Mouse (Mus musculus): Measurements from ENCODE around the gene Pa2g4.

GRCm38 (mm10) chr10:128547361-128548032, 18.3 kb downstream of the Pa2g4 start, which contains the start of gene Zc3h10:
- TF ChIP-seq UBTF (IDR thresholded peaks at IDR 0.05; ENCODE audit: borderline replicate concordance, insufficient read depth, low read depth, low read length) (no peak), POLR2A (IDR thresholded peaks at IDR 0.05; ENCODE audit: control insufficient read depth in 1 of 2, insufficient read depth in 1 of 2, low read depth in 1 of 2, low read length in 2 of 2, poor library complexity in 1 of 2) (peak; percentile 81 to 96), ZC3H11A (IDR thresholded peaks at IDR 0.05; ENCODE audit: low read depth, low read length) (no peak), USF2 (IDR thresholded peaks at IDR 0.05; ENCODE audit: borderline replicate concordance in 1 of 2, insufficient read depth in 1 of 2, low read depth in 1 of 2, low read length in 2 of 2) (no peak), CTCF (IDR thresholded peaks at IDR 0.05 in 2 of 3, conservative IDR thresholded peaks at IDR 0.05 in 1 of 3; ENCODE audit: control insufficient read depth in 1 of 3, insufficient read depth in 1 of 3, low read depth in 2 of 3, low read length in 3 of 3, poor library complexity in 1 of 3, severe bottlenecking in 1 of 3) (peak in 2 of 3 experiments; percentile 31 to 49; a peak in 4 of 6 replicates), GATA1 (IDR thresholded peaks at IDR 0.05; ENCODE audit: low read depth, low read length) (no peak)
